Mouse (Mus musculus): ENCODE results near the gene Klrc3.
"Not testable (repeated sequence)": the region's sequence is repeated elsewhere in the genome, so short reads cannot be mapped to it uniquely, and the experiment has no call there.

Klrc3 gene

GRCm38 (mm10) chr6:129643237-129643636 lies at the start of gene Klrc3:
Gene Klrc3, minus strand, starts transcription at chr6:129643337.
- DNase-seq (ENCODE audit: extremely low spot score), result not testable (repeated sequence)

- not testable (repeated sequence) for DNase-seq (ENCODE audit: extremely low spot score)
These were observed 48.3 kb upstream of the Klrc3 start for GRCm38 (mm10) chr6:129691436-129691835.

- DNase-seq (ENCODE audit: extremely low spot score), result no peak
These were observed 37.2 kb upstream of the Klrc3 start for GRCm38 (mm10) chr6:129680379-129680778.

GRCm38 (mm10) chr6:129678873-129679272 lies 35.7 kb upstream of the Klrc3 start, which contains the start of gene Klrc1:
Gene Klrc1, minus strand, starts transcription at chr6:129678973.
- no peak for DNase-seq (ENCODE audit: extremely low spot score)

GRCm38 (mm10) chr6:129661301-129661700 lies 18.2 kb upstream of the Klrc3 start:
- DNase-seq (ENCODE audit: extremely low spot score), result not testable (repeated sequence)

GRCm38 (mm10) chr6:129660589-129660988 lies 17.5 kb upstream of the Klrc3 start, which contains the start of gene Klrc2:
Gene Klrc2, minus strand, starts transcription at chr6:129660689.
- not testable (repeated sequence) for DNase-seq (ENCODE audit: extremely low spot score)

GRCm38 (mm10) chr6:129644054-129644453 lies 917 bp upstream of the Klrc3 start:
- not testable (repeated sequence) for DNase-seq (ENCODE audit: extremely low spot score)

GRCm38 (mm10) chr6:129631046-129631445 lies 12.1 kb downstream of the Klrc3 start:
- not testable (repeated sequence) for DNase-seq (ENCODE audit: extremely low spot score)

- DNase-seq (ENCODE audit: extremely low spot score), result no peak
These were observed 19.4 kb downstream of the Klrc3 start, which contains the start of gene Klrk1 for GRCm38 (mm10) chr6:129623735-129624134. Gene Klrk1, minus strand, starts transcription at chr6:129623864.

GRCm38 (mm10) chr6:129608372-129608771 lies 34.8 kb downstream of the Klrc3 start:
- no peak for DNase-seq (ENCODE audit: extremely low spot score)

GRCm38 (mm10) chr6:129591508-129591907 lies 51.6 kb downstream of the Klrc3 start, which contains the start of gene Klrd1:
Gene Klrd1, plus strand, starts transcription at chr6:129591782.
- DNase-seq (ENCODE audit: extremely low spot score), result no peak

All from embryo, embryonic 9.5 days (tissue).